Mouse (Mus musculus) T-helper 1 cell (primary cell): Measurements from ENCODE around the gene Ppp1r3g.

Source experiments
- in situ Hi-C: fragments of 300-600 bp; cut with MboI, MseI; formaldehyde crosslinking; loops from one replicate; pipeline ENCODE4 v1.15.1; 2025; ENCODE audit warnings: high pct_unique_total_duplicates

Ppp1r3g gene

GRCm38 (mm10) chr13:35994067-35994466, 35.4 kb downstream of the Ppp1r3g start:
- in situ Hi-C loops: no loop called here

GRCm38 (mm10) chr13:35995231-35995630, 36.6 kb downstream of the Ppp1r3g start:
- in situ Hi-C loops: no loop called here

- in situ Hi-C loops: no loop called here
Observed at GRCm38 (mm10) chr13:35995696-35996426, 37.2 kb downstream of the Ppp1r3g start.

DNA sequence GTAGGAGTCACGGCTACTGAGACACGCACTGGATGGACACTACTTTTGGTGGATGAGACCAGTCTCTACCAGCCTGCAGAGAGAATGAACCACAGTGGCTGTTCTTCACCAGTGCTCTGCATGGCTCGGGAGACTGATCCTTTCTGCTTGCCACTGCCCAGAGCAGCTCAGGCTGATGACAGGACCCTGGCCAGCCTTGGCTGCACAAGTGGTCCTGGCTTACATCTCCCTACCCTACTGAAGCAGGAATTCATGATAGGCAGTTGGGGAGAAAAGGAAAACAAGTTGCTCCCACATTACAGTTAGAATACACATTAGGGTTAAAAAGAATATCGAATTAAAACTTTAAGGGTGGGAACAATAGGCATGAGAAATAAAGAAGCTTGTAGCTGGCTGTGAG, 39.0 kb downstream of the Ppp1r3g start:
- in situ Hi-C loops: no loop called here

GRCm38 (mm10) chr13:36000798-36001197, 42.2 kb downstream of the Ppp1r3g start:
- in situ Hi-C loops: no loop called here

DNA sequence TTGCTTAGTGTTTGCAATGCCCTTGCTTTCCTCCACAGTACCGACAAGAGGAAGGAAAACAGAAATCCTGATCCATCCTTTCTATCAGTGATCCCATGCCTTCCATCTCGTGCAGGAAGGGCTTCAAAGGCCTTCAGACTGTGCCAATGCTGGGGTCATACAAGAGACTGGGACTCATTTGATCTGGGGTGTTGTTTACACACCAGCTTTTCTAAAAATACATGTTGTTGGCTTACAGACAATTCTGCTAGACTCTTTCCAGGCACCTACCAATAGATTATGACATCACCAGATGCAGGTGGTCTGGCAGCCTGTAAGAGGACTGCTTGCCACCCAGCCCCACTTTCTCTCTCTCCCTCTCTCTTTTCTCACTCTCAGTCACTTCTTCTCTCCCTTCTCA, 51.3 kb downstream of the Ppp1r3g start:
- in situ Hi-C loops: no loop called here

GRCm38 (mm10) chr13:36015636-36016035, 57.0 kb downstream of the Ppp1r3g start:
- in situ Hi-C loops: no loop called here

GRCm38 (mm10) chr13:36018017-36018416, 59.4 kb downstream of the Ppp1r3g start:
- in situ Hi-C loops: no loop called here

DNA sequence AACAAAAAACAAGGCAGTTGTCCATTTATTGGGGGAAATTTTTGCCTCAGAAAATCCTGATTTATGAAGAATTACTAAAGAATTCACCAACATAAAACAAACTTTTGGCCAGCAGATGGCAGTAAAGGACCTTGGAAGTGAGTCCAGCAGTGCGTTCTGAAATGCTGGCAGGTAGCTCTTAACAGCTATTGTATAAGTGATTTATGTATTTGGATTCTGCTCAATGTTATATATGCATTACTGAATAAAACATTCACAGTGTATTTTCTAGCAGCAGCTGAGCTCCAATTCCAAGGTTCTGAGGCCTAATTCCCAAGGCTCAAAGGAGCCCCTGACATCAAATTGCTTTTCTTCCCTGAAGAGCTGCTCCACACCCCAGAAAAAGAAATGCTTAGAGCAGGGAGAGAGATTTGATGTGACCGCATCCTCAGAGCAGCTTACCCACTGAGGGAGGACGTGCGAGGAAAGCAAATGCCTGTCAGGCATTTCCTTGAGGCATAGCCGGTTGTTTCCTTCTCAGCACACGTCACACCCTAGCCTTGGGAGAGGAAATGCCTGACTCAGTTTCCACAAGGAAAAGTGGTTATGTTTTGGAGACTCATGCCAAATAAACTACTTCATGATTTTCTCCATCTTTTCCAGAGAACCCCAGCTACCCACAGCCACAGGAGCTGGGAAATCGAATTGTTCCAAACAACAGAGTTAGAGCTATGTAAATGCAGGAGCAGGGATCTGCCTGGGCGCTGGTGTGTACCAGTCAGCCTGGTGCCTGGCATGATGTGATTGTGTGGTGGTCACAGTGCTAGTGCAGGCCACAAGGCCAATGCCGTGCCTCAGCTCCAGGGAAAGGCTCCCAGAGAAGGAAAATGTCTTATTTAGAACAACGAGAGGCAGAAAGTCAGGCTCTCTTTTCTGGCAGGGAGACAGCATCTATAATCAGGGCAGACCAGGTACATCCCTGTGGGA, 61.0 kb downstream of the Ppp1r3g start:
- in situ Hi-C loops: loop anchor here (5.0 kb wide), 1 partner anchor 1313 kb away; no protein-coding TSS in a partner anchor
